Comparison of ENCODE assay signal across 27 mouse cellular contexts in the genomic region with DNA sequence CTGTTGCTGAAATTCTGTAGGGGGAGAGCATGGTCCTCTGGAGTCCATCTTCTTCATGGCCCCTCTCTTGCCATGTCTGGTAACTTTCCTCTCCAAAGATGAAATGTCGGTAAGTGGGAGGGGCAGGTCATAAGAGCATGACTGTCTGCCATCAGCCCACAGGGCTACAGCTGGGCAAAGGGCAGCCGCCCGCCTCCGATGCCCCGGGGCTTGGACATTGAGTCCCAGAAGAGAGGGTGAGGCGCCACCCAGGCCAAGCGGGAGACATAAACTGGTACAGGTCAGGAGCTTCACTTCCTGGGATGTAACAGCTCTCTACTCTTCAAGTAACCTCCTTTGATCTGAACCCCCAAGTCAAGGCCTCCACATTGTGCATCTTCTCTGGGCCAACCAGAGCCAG. TPM values are rescaled to one million over a fixed set of nuclear protein-coding genes. Genes with fewer than 3 reads are reported as not detected.
DNase-seq lines count a peak whose midpoint lies in the region; ATAC-seq lines count a peak whose summit lies in the region.
"Had no signal": no experiment of that assay in that cellular context is flagged by ENCODE, and none has a peak within 500 bp of the region (broad histone marks: within the 10 kb centered on the region; RNA-seq: fewer than 3 reads in every experiment).

No protein-coding gene starts in this region.

- peaks cover 21% of the 10 kb centered on the region; the same call in 1 of the 2 replicates for H3K4me1 ChIP-seq in kidney, embryonic 14.5 days (ENCODE audit: control insufficient read depth, insufficient read depth, low read length)
- H3K4me1 ChIP-seq in intestine, embryonic 15.5 days (replicated peaks), result peaks cover 8% of the 10 kb centered on the region

- DNase-seq in kidney, adult 11 months, result peak; percentile 68
- DNase-seq in kidney, adult 8-10 months, result peak; percentile 52 to 65
- peak; percentile 66 to 90 for DNase-seq in kidney, postnatal 25 days
- no peak for DNase-seq in thymus, postnatal 10 days (ENCODE audit: low spot score in 2 of 2)
- DNase-seq in left cerebral cortex, postnatal 10 days (ENCODE audit: extremely low spot score in 1 of 2, low spot score in 2 of 2), result no peak
- DNase-seq: adrenal gland, postnatal 10 days; cerebellum, adult 11 months; cerebellum, adult 9-10 months; cerebellum, postnatal 36 days; layer of hippocampus, adult 9-11 months; liver; lung, adult 18-20 months; lung, postnatal 4 days; right cerebral cortex, postnatal 4 days had no signal

- no peaks in the 10 kb centered on the region for H3K27me3 ChIP-seq in kidney, embryonic 14.5 days (ENCODE audit: control insufficient read depth, insufficient read depth, low read length)
- no peaks in the 10 kb centered on the region for H3K27me3 ChIP-seq in intestine, embryonic 15.5 days (replicated peaks)
- H3K27me3 ChIP-seq: embryonic facial prominence, embryonic 12.5 days; heart, embryonic 15.5 days; hindbrain, embryonic 13.5 days; neural tube, embryonic 12.5 days; Patski had no signal

- 67% methylated on average over 7 of the region's 7 CpGs for WGBS in kidney, embryonic 14.5 days
- WGBS in intestine, embryonic 15.5 days, result 73% methylated on average over 7 of the region's 7 CpGs

- no peak for ATAC-seq in kidney, embryonic 14.5 days (ENCODE audit: low FRiP score, low TSS enrichment)
- ATAC-seq in intestine, embryonic 15.5 days, result peak; percentile 60; the same call in 1 of the 2 replicates
- ATAC-seq: forebrain, embryonic 14.5 days; lung, postnatal 0 days; Patski had no signal

- H3K9ac ChIP-seq in kidney, embryonic 14.5 days (ENCODE audit: low read depth, low read length), result no peak overlapping the region
- H3K9ac ChIP-seq in intestine, embryonic 15.5 days, result no peak overlapping the region
- H3K9ac ChIP-seq: embryonic facial prominence, embryonic 12.5 days; heart, embryonic 15.5 days; hindbrain, embryonic 13.5 days; midbrain, embryonic 12.5 days; neural tube, embryonic 12.5 days had no signal

- H3K4me3 ChIP-seq in kidney, embryonic 14.5 days (ENCODE audit: low read length), result no peak overlapping the region
- no peak overlapping the region for H3K4me3 ChIP-seq in intestine, embryonic 15.5 days (replicated peaks)
- H3K4me3 ChIP-seq: embryonic facial prominence, embryonic 12.5 days; heart, embryonic 15.5 days; hindbrain, embryonic 13.5 days; megakaryocyte, embryonic 14.5 days; midbrain, embryonic 12.5 days; myocyte; neural tube, embryonic 12.5 days had no signal

- no peaks in the 10 kb centered on the region for H3K36me3 ChIP-seq in kidney, embryonic 14.5 days (ENCODE audit: control insufficient read depth, insufficient read depth, low read length)
- H3K36me3 ChIP-seq in intestine, embryonic 15.5 days, result no peaks in the 10 kb centered on the region
- H3K36me3 ChIP-seq: embryonic facial prominence, embryonic 12.5 days; heart, embryonic 15.5 days; hindbrain, embryonic 13.5 days; midbrain, embryonic 12.5 days; neural tube, embryonic 12.5 days had no signal

- H3K4me2 ChIP-seq in kidney, embryonic 14.5 days (replicated peaks; ENCODE audit: low read depth, low read length), result no peak overlapping the region
- no peak overlapping the region for H3K4me2 ChIP-seq in intestine, embryonic 15.5 days (replicated peaks)
- H3K4me2 ChIP-seq: embryonic facial prominence, embryonic 12.5 days; heart, embryonic 15.5 days; hindbrain, embryonic 13.5 days; midbrain, embryonic 12.5 days; neural tube, embryonic 12.5 days had no signal

- intact Hi-C loops in left cerebral cortex, postnatal 10 days (cut with DNase I), result no loop called here

- H3K9me3 ChIP-seq in kidney, embryonic 14.5 days (ENCODE audit: control insufficient read depth, low read length), result no peaks in the 10 kb centered on the region
- no peaks in the 10 kb centered on the region for H3K9me3 ChIP-seq in intestine, embryonic 15.5 days
- H3K9me3 ChIP-seq: embryonic facial prominence, embryonic 12.5 days; heart, embryonic 15.5 days; hindbrain, embryonic 13.5 days; megakaryocyte, embryonic 14.5 days; midbrain, embryonic 12.5 days; neural tube, embryonic 12.5 days had no signal

- H3K27ac ChIP-seq in kidney, embryonic 14.5 days (ENCODE audit: low read depth, low read length), result no peak overlapping the region
- H3K27ac ChIP-seq in intestine, embryonic 15.5 days, result no peak overlapping the region
- H3K27ac ChIP-seq: embryonic facial prominence, embryonic 12.5 days; heart, embryonic 15.5 days; hindbrain, embryonic 13.5 days; midbrain, embryonic 12.5 days; neural tube, embryonic 12.5 days had no signal

RNA-seq across cellular contexts. Expression of a gene that starts 30.9 kb away (rescaled TPM):
- 0.26 TPM in 1 of 2 replicates, not detected in the other for polyA plus RNA-seq in kidney, embryonic 14.5 days (2014; fragmentation: Nextera tagmentation; extraction: Ambion mirVana)
- 1.2 TPM in 2 replicates for polyA plus RNA-seq in intestine, embryonic 15.5 days (2015; fragmentation: Nextera tagmentation; extraction: Ambion mirVana)
- total RNA-seq in left cerebral cortex, postnatal 10 days (2021), result 1 to 10 TPM; 2.0 to 2.1 TPM

RNA-seq across cellular contexts. Expression of a gene that starts 44.3 kb away (rescaled TPM):
- 0.39 and 0.84 TPM in 2 replicates for polyA plus RNA-seq in kidney, embryonic 14.5 days (2014; fragmentation: Nextera tagmentation; extraction: Ambion mirVana)
- 2.3 and 2.8 TPM in 2 replicates for polyA plus RNA-seq in intestine, embryonic 15.5 days (2015; fragmentation: Nextera tagmentation; extraction: Ambion mirVana)
- 1 to 10 TPM; 2.4 to 2.9 TPM for total RNA-seq in left cerebral cortex, postnatal 10 days (2021)
- total RNA-seq: MEL had no signal

Comparison
In these comparisons a context has a peak if more than half of its experiments do, and no peak if none do; other contexts are left out.
1. DNase-seq: peak in kidney, adult 11 months (single experiment), kidney, adult 8-10 months (2 of 2) and kidney, postnatal 25 days (2 of 2); none in thymus, postnatal 10 days (0 of 2) and left cerebral cortex, postnatal 10 days (0 of 2).